Mouse (Mus musculus) cortical plate, adult 2 months (tissue): ENCODE measurements around the gene Sec24a. TPM values are rescaled to one million over a fixed set of nuclear protein-coding genes. Genes with fewer than 3 reads are reported as not detected.
A peak's percentile ranks its signal among the peaks of the same experiment; 100 is the strongest.
"Not testable (repeated sequence)": the region's sequence is repeated elsewhere in the genome, so short reads cannot be mapped to it uniquely, and the experiment has no call there.

Source experiments
- H3K27ac ChIP-seq: fragments of 200-500 bp; 2 replicates; pipeline ENCODE4 v1.5.1; 2012; ENCODE audit warnings: low read length, control low read depth, inconsistent platforms; ENCODE audit not compliant: insufficient read depth
- H3K4me1 ChIP-seq: fragments of 200-500 bp; 2 replicates; pipeline ENCODE4 v1.6.1; 2011; ENCODE audit warnings: low read length; ENCODE audit not compliant: control insufficient read depth, insufficient read depth
- H3K4me3 ChIP-seq: fragments of 200-500 bp; 2 replicates; pipeline ENCODE4 v1.5.1; 2011; ENCODE audit warnings: mild to moderate bottlenecking, low read length, control low read depth; ENCODE audit not compliant: insufficient read depth
- CTCF ChIP-seq: fragments of 200-500 bp; IDR thresholded peaks from 2 replicates; pipeline ENCODE4 v1.5.1; 2011; ENCODE audit warnings: mild to moderate bottlenecking, control low read depth, low read length; ENCODE audit not compliant: insufficient read depth; ENCODE audit errors: extremely low read depth
- POLR2A ChIP-seq: fragments of 200-500 bp; IDR thresholded peaks from 2 replicates; pipeline ENCODE4 v1.6.1; 2011; ENCODE audit warnings: mild to moderate bottlenecking, low read length, control low read depth; ENCODE audit not compliant: insufficient read depth; ENCODE audit errors: extremely low read depth
- polyA plus RNA-seq: library from polyadenylated mRNA; depleted of rRNA; stranded (reverse); fragments of >200 nt; gene quantifications from 2 replicates; pipeline ENCODE4 v1.2.3, GENCODE M21; 2012

Gene Sec24a
- polyA plus RNA-seq, 1 experiment: 9.4 TPM

GRCm38 (mm10) chr11:51671376-51671775, 92.1 kb downstream of the Sec24a start:
- H3K27ac ChIP-seq: no peak overlapping the region
- no peaks in the 10 kb centered on the region for H3K4me1 ChIP-seq
- no peak overlapping the region for H3K4me3 ChIP-seq
- no peak for TF ChIP-seq CTCF
- no peak for TF ChIP-seq POLR2A

- no peaks in the 10 kb centered on the region for H3K4me1 ChIP-seq
- H3K4me3 ChIP-seq: no peak overlapping the region
- TF ChIP-seq CTCF (no peak), POLR2A (no peak)
- H3K27ac ChIP-seq: no peak overlapping the region
Measured at GRCm38 (mm10) chr11:51670846-51671245, 92.6 kb downstream of the Sec24a start.

- H3K27ac ChIP-seq: not testable (repeated sequence)
Measured at GRCm38 (mm10) chr11:51664747-51665146, 98.7 kb downstream of the Sec24a start.

GRCm38 (mm10) chr11:51662632-51663031, 100.8 kb downstream of the Sec24a start:
- Histone ChIP-seq H3K4me3 (no peak overlapping the region), H3K4me1 (0 out of 2 replicates have a peak, but pooled peaks cover 4% of the 10 kb centered on the region), H3K27ac (no peak overlapping the region)
- TF ChIP-seq POLR2A: no peak
- no peak for TF ChIP-seq CTCF

More at GRCm38 (mm10) chr11:51664747-51665146, 98.7 kb downstream of the Sec24a start:
- H3K4me3 ChIP-seq, H3K4me1 ChIP-seq: not testable (repeated sequence)

- Histone ChIP-seq H3K4me3 (no peak overlapping the region), H3K4me1 (0 out of 2 replicates have a peak, but pooled peaks cover 4% of the 10 kb centered on the region), H3K27ac (no peak overlapping the region)
- no peak for TF ChIP-seq CTCF
- TF ChIP-seq POLR2A: no peak
Measured at GRCm38 (mm10) chr11:51661867-51662365, 101.5 kb downstream of the Sec24a start.

DNA sequence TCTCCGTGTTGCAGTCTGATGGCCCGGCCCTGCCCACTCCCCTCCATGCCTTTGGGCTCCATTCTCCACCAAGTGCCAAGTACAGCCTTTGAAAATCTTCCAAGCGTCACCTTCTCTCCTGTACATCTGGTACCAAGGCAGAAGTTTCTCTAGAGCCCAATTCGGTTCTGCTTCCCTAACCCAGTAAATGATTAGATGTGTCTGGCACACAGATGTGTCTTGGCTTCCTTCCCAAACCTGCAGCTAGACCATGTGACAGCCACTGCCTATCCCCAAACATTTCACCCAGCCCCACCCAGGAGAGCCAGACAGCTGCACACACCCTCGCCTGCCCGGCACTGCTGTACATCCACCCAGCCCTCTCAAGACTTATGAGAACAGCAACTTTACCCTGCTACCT, 104.7 kb downstream of the Sec24a start:
- 0 out of 2 replicates have a peak, but pooled peaks cover 4% of the 10 kb centered on the region for H3K4me1 ChIP-seq
- H3K27ac ChIP-seq: peak overlapping the region; percentile 53; the same call in 1 of the 2 replicates
- no peak overlapping the region for H3K4me3 ChIP-seq
- no peak for TF ChIP-seq CTCF
- TF ChIP-seq POLR2A: no peak

DNA sequence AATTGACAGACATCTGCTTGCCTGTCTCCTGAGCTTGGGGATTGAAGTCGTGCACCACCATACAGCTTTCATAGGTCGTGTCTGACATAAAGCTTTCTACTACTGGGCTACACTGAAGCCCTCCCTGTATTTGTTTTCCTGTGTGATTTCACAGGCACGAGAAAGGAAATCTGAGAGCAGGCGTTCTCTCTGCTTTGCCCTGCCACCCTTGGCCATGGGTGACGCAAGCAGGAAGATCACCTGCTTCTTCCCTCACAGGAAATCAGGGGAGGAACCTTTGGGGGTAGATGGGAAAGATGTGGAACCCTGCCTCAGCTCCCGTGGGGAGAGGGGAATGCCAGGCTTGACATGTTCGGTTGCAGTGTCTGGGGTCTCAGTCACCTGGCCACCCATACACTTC, 105.1 kb downstream of the Sec24a start:
- TF ChIP-seq POLR2A (no peak), CTCF (no peak)
- Histone ChIP-seq H3K4me3 (no peak overlapping the region), H3K4me1 (0 out of 2 replicates have a peak, but pooled peaks cover 4% of the 10 kb centered on the region), H3K27ac (peak overlapping the region; percentile 37; the same call in 1 of the 2 replicates)

DNA sequence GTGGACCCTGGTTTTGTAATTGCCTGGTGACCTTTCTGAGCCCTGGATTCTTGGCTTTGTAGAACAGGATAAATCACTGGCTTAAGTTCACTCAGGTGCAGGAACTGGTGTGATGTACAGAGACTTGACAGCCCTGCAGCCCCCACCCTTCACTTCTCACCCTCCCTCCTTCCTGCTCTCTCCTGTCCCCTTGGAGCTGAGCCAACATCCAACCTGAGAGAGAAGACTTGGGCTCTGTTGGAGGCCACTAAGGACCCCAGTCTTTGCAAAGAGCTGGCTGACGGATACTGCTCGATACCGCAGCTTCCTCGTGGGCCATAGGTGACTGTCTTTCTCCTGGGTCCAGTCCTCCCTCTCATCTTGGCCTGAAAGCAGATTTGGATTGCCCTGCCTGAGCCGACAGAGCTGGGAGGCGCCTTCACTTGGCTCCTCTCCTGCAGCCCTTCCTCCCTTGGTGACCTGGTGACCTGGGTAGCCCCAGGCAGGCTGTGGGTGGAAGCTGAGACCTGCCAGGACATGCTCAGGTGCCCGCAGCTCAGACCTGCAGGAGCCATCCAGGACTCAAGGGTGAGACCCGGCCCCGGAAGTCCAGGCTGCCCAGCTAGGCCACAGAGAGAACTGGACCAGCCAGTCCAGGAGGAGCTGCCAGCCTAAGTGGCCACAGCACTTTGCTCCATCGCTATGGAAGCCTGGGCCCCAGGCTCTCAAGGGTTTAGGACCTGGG, 106.5 kb downstream of the Sec24a start:
- TF ChIP-seq CTCF (no peak), POLR2A (no peak)
- 0 out of 2 replicates have a peak, but pooled peaks cover 4% of the 10 kb centered on the region for H3K4me1 ChIP-seq
- no peak overlapping the region for H3K4me3 ChIP-seq
- H3K27ac ChIP-seq: no peak overlapping the region

- Histone ChIP-seq H3K4me3 (no peak overlapping the region), H3K27ac (no peak overlapping the region)
- TF ChIP-seq CTCF: no peak
- TF ChIP-seq POLR2A: no peak
Measured at GRCm38 (mm10) chr11:51654891-51655290, 108.5 kb downstream of the Sec24a start.

GRCm38 (mm10) chr11:51653736-51654135, 109.7 kb downstream of the Sec24a start:
- Histone ChIP-seq H3K27ac (no peak overlapping the region), H3K4me1 (0 out of 2 replicates have a peak, but pooled peaks cover 1% of the 10 kb centered on the region), H3K4me3 (no peak overlapping the region)
- TF ChIP-seq POLR2A (no peak), CTCF (no peak)

More at GRCm38 (mm10) chr11:51654891-51655290, 108.5 kb downstream of the Sec24a start:
- H3K4me1 ChIP-seq: 0 out of 2 replicates have a peak, but pooled peaks cover 4% of the 10 kb centered on the region
